Mouse (Mus musculus) lung, embryonic 14.5 days (tissue): ENCODE measurements around the gene Sacm1l. TPM values are rescaled to one million over a fixed set of nuclear protein-coding genes. Genes with fewer than 3 reads are reported as not detected.
A peak's percentile ranks its signal among the peaks of the same experiment; 100 is the strongest.

ENCODE experiments used
- ATAC-seq: fragments of 200-750 bp; cut with Nextera tagmentation; 2 replicates; pipeline ENCODE4 v1.8.0; 2017; ENCODE audit warnings: mild to moderate bottlenecking, moderate TSS enrichment, moderate library complexity; ENCODE audit not compliant: insufficient read depth
- DNase-seq: peaks from one replicate; pipeline ENCODE4 v3.0.0-alpha.2; 2015
- H3K27ac ChIP-seq: fragments of 300-500 bp; sonication (generic); 2 replicates; pipeline ENCODE4 v1.5.1; 2014; ENCODE audit warnings: low read depth, mild to moderate bottlenecking, moderate library complexity
- H3K27me3 ChIP-seq: fragments of 300-500 bp; sonication (generic); 2 replicates; pipeline ENCODE4 v1.6.1; 2014; ENCODE audit warnings: low read length, control low read depth; ENCODE audit not compliant: insufficient read depth
- H3K36me3 ChIP-seq: fragments of 300-500 bp; sonication (generic); 2 replicates; pipeline ENCODE4 v1.6.1; 2014; ENCODE audit warnings: control low read depth; ENCODE audit not compliant: insufficient read depth
- H3K4me1 ChIP-seq: fragments of 300-500 bp; sonication (generic); 2 replicates; pipeline ENCODE4 v1.6.1; 2014; ENCODE audit warnings: antibody characterized with exemption, control low read depth; ENCODE audit not compliant: insufficient read depth
- H3K4me2 ChIP-seq: fragments of 300-500 bp; sonication (generic); 2 replicates; pipeline ENCODE4 v1.6.1; 2014; ENCODE audit warnings: mild to moderate bottlenecking
- H3K4me3 ChIP-seq: fragments of 300-500 bp; sonication (generic); 2 replicates; pipeline ENCODE4 v1.5.1; 2014; ENCODE audit warnings: low read depth, low read length
- H3K9ac ChIP-seq: fragments of 300-500 bp; sonication (generic); 2 replicates; pipeline ENCODE4 v1.6.1; 2014
- H3K9me3 ChIP-seq: fragments of 300-500 bp; sonication (generic); 2 replicates; pipeline ENCODE4 v1.6.1; 2016; ENCODE audit warnings: low read depth, low read length, control low read depth
- CTCF ChIP-seq: IDR thresholded peaks from 2 replicates; pipeline ENCODE4 v1.5.1; 2016; ENCODE audit warnings: antibody characterized with exemption, low read depth
- WGBS: fragments of 180-500 bp; shearing (Covaris S2); extraction: QIAGEN DNeasy Blood & Tissue Kit; methylation state at CpG from one replicate; pipeline ENCODE4 v1.1.7; 2014; 5-methylcytosine and 5-hydroxymethylcytosine counted together
- polyA plus RNA-seq: library from polyadenylated mRNA; unstranded; fragments of >200 nt; fragmentation: Nextera tagmentation; extraction: Ambion mirVana; gene quantifications from 2 replicates; pipeline ENCODE4 v1.2.1, GENCODE M21; 2014

The Sacm1l gene
- polyA plus RNA-seq, 1 experiment from 2014 or later, result 47.6 TPM

- H3K4me1 ChIP-seq, result no peaks in the 10 kb centered on the region
- no peak overlapping the region for H3K9ac ChIP-seq
- WGBS, result 71% methylated on average over 3 of the region's 3 CpGs
- H3K9me3 ChIP-seq, result no peaks in the 10 kb centered on the region
- TF ChIP-seq CTCF, result no peak
- H3K27me3 ChIP-seq, result no peaks in the 10 kb centered on the region
- no peak overlapping the region for H3K27ac ChIP-seq
- no peak for DNase-seq
- no peak for ATAC-seq
- H3K36me3 ChIP-seq, result peaks cover 64% of the 10 kb centered on the region
- H3K4me2 ChIP-seq, result no peak overlapping the region
- no peak overlapping the region for H3K4me3 ChIP-seq
Observed at GRCm38 (mm10) chr9:123520735-123521134, 8.8 kb upstream of the Sacm1l start.

GRCm38 (mm10) chr9:123523676-123524075 lies 5.9 kb upstream of the Sacm1l start:
- TF ChIP-seq CTCF, result peak; percentile 68
- 28% methylated on average over 3 of the region's 3 CpGs for WGBS
- peak; percentile 59 for DNase-seq
- no peak overlapping the region for H3K4me3 ChIP-seq
- no peak overlapping the region for H3K4me2 ChIP-seq
- H3K9ac ChIP-seq, result no peak overlapping the region
- H3K27ac ChIP-seq, result no peak overlapping the region
- no peak for ATAC-seq
- peaks cover 36% of the 10 kb centered on the region for H3K36me3 ChIP-seq
- H3K9me3 ChIP-seq, result no peaks in the 10 kb centered on the region
- H3K4me1 ChIP-seq, result no peaks in the 10 kb centered on the region
- H3K27me3 ChIP-seq, result no peaks in the 10 kb centered on the region

GRCm38 (mm10) chr9:123525095-123525494 lies 4.5 kb upstream of the Sacm1l start:
- ATAC-seq (no peak), DNase-seq (peak; percentile 92)
- Histone ChIP-seq H3K9ac (no peak overlapping the region), H3K4me1 (no peaks in the 10 kb centered on the region), H3K27me3 (no peaks in the 10 kb centered on the region), H3K36me3 (peaks cover 22% of the 10 kb centered on the region), H3K27ac (no peak overlapping the region), H3K4me3 (no peak overlapping the region), H3K4me2 (no peak overlapping the region), H3K9me3 (no peaks in the 10 kb centered on the region)
- 0% methylated on average over 1 of the region's 1 CpGs for WGBS
- TF ChIP-seq CTCF, result peak; percentile 76

GRCm38 (mm10) chr9:123526502-123526901 lies 3.1 kb upstream of the Sacm1l start:
- Histone ChIP-seq H3K9me3 (no peaks in the 10 kb centered on the region), H3K27me3 (no peaks in the 10 kb centered on the region), H3K4me3 (no peak overlapping the region), H3K4me1 (peaks cover 7% of the 10 kb centered on the region; the same call in 1 of the 2 replicates), H3K36me3 (0 out of 2 replicates have a peak, but pooled peaks cover 10% of the 10 kb centered on the region), H3K4me2 (no peak overlapping the region), H3K27ac (no peak overlapping the region), H3K9ac (no peak overlapping the region)
- no peak for DNase-seq
- WGBS, result 69% methylated on average over 5 of the region's 5 CpGs
- ATAC-seq, result no peak
- TF ChIP-seq CTCF, result no peak

GRCm38 (mm10) chr9:123528087-123528925 lies 1.3 kb upstream of the Sacm1l start:
- peak overlapping the region; percentile 95 for H3K27ac ChIP-seq
- no peaks in the 10 kb centered on the region for H3K9me3 ChIP-seq
- H3K4me3 ChIP-seq, result peak overlapping the region; percentile 95
- DNase-seq, result peak; percentile 53
- H3K36me3 ChIP-seq, result no peaks in the 10 kb centered on the region
- WGBS, result 20% methylated on average over 6 of the region's 6 CpGs
- peaks cover 7% of the 10 kb centered on the region; the same call in 1 of the 2 replicates for H3K4me1 ChIP-seq
- no peak for TF ChIP-seq CTCF
- ATAC-seq, result no peak
- H3K4me2 ChIP-seq, result peak overlapping the region; percentile 71
- H3K9ac ChIP-seq, result peak overlapping the region; percentile 64
- no peaks in the 10 kb centered on the region for H3K27me3 ChIP-seq

- H3K27me3 ChIP-seq, result no peaks in the 10 kb centered on the region
- no peak for TF ChIP-seq CTCF
- H3K36me3 ChIP-seq, result no peaks in the 10 kb centered on the region
- no peaks in the 10 kb centered on the region for H3K9me3 ChIP-seq
- ATAC-seq (peak; percentile 33), DNase-seq (peak; percentile 67)
- WGBS, result under 1% methylated on average over 17 of the region's 17 CpGs
- peak overlapping the region; percentile 95 for H3K27ac ChIP-seq
- H3K4me3 ChIP-seq, result peak overlapping the region; percentile 95
- peak overlapping the region; percentile 64 for H3K9ac ChIP-seq
- peaks cover 7% of the 10 kb centered on the region; the same call in 1 of the 2 replicates for H3K4me1 ChIP-seq
- peak overlapping the region; percentile 71 for H3K4me2 ChIP-seq
Observed at GRCm38 (mm10) chr9:123528926-123529295, 648 bp upstream of the Sacm1l start.

- DNase-seq, result no peak
- WGBS, result under 1% methylated on average over 13 of the region's 13 CpGs
- no peak for TF ChIP-seq CTCF
- ATAC-seq, result no peak
- Histone ChIP-seq H3K36me3 (no peaks in the 10 kb centered on the region), H3K9me3 (no peaks in the 10 kb centered on the region), H3K4me1 (peaks cover 7% of the 10 kb centered on the region; the same call in 1 of the 2 replicates), H3K4me3 (peak overlapping the region; percentile 95), H3K27ac (peak overlapping the region; percentile 94), H3K4me2 (peak overlapping the region; percentile 70), H3K9ac (peak overlapping the region; percentile 95), H3K27me3 (no peaks in the 10 kb centered on the region)
Observed at GRCm38 (mm10) chr9:123530158-123530475, 558 bp downstream of the Sacm1l start.
